Mouse (Mus musculus): ENCODE measurements at regions not wholly inside any gene's neighbourhood (a gene's known extent, or its start where the extent isn't known, plus 50 kb on each side); places are given as distances from the start of the nearest gene placed in this dataset.
A peak's percentile ranks its signal among the peaks of the same experiment; 100 is the strongest.

- TF ChIP-seq CTCF (IDR thresholded peaks at IDR 0.05; ENCODE audit: low read depth): no peak
- no peak overlapping the region for H3K4me3 ChIP-seq (ENCODE audit: low read depth, low read length)
- no peak overlapping the region for H3K4me2 ChIP-seq (replicated peaks; ENCODE audit: low read depth)
- WGBS: 71% methylated on average over 7 of the region's 7 CpGs
- no peak for ATAC-seq
- no peaks in the 10 kb centered on the region for H3K9me3 ChIP-seq (ENCODE audit: control insufficient read depth)
- H3K4me1 ChIP-seq (replicated peaks; ENCODE audit: control insufficient read depth, insufficient read depth, low read length): no peaks in the 10 kb centered on the region
- H3K9ac ChIP-seq (ENCODE audit: low read depth, low read length): no peak overlapping the region
- H3K27ac ChIP-seq (ENCODE audit: low read depth, low read length): no peak overlapping the region
- H3K27me3 ChIP-seq (replicated peaks; ENCODE audit: control insufficient read depth, insufficient read depth, low read length): no peaks in the 10 kb centered on the region
- H3K36me3 ChIP-seq (ENCODE audit: control insufficient read depth, insufficient read depth): no peaks in the 10 kb centered on the region
Measured at GRCm38 (mm10) chr10:124733103-124733502, 656.2 kb downstream of the Slc16a7 start.

- WGBS: 55% methylated on average over 2 of the region's 2 CpGs
- ATAC-seq: no peak
Measured at GRCm38 (mm10) chr10:124732342-124732741, 656.9 kb downstream of the Slc16a7 start.

GRCm38 (mm10) chr10:124731219-124731836 lies 657.9 kb downstream of the Slc16a7 start:
- TF ChIP-seq CTCF (IDR thresholded peaks at IDR 0.05; ENCODE audit: low read depth): no peak
- Histone ChIP-seq H3K36me3 (ENCODE audit: control insufficient read depth, insufficient read depth) (no peaks in the 10 kb centered on the region), H3K4me2 (replicated peaks; ENCODE audit: low read depth) (no peak overlapping the region), H3K9me3 (ENCODE audit: control insufficient read depth) (no peaks in the 10 kb centered on the region), H3K4me3 (ENCODE audit: low read depth, low read length) (no peak overlapping the region), H3K27me3 (replicated peaks; ENCODE audit: control insufficient read depth, insufficient read depth, low read length) (no peaks in the 10 kb centered on the region), H3K9ac (ENCODE audit: low read depth, low read length) (no peak overlapping the region), H3K4me1 (replicated peaks; ENCODE audit: control insufficient read depth, insufficient read depth, low read length) (no peaks in the 10 kb centered on the region), H3K27ac (ENCODE audit: low read depth, low read length) (no peak overlapping the region)
- no peak for ATAC-seq
- 49% methylated on average over 7 of the region's 7 CpGs for WGBS

More at GRCm38 (mm10) chr10:124732342-124732741, 656.9 kb downstream of the Slc16a7 start:
- TF ChIP-seq CTCF (IDR thresholded peaks at IDR 0.05; ENCODE audit: low read depth): no peak
- Histone ChIP-seq H3K27me3 (replicated peaks; ENCODE audit: control insufficient read depth, insufficient read depth, low read length) (no peaks in the 10 kb centered on the region), H3K9me3 (ENCODE audit: control insufficient read depth) (no peaks in the 10 kb centered on the region), H3K9ac (ENCODE audit: low read depth, low read length) (no peak overlapping the region), H3K4me1 (replicated peaks; ENCODE audit: control insufficient read depth, insufficient read depth, low read length) (no peaks in the 10 kb centered on the region), H3K4me3 (ENCODE audit: low read depth, low read length) (no peak overlapping the region), H3K27ac (ENCODE audit: low read depth, low read length) (no peak overlapping the region), H3K36me3 (ENCODE audit: control insufficient read depth, insufficient read depth) (no peaks in the 10 kb centered on the region), H3K4me2 (replicated peaks; ENCODE audit: low read depth) (no peak overlapping the region)

- no peak overlapping the region for H3K4me3 ChIP-seq (ENCODE audit: low read depth, low read length)
- H3K36me3 ChIP-seq (ENCODE audit: control insufficient read depth, insufficient read depth): no peaks in the 10 kb centered on the region
- no peaks in the 10 kb centered on the region for H3K27me3 ChIP-seq (replicated peaks; ENCODE audit: control insufficient read depth, insufficient read depth, low read length)
- no peak for ATAC-seq
- WGBS: 84% methylated on average over 3 of the region's 3 CpGs
- H3K4me2 ChIP-seq (replicated peaks; ENCODE audit: low read depth): no peak overlapping the region
- H3K4me1 ChIP-seq (replicated peaks; ENCODE audit: control insufficient read depth, insufficient read depth, low read length): no peaks in the 10 kb centered on the region
- no peak overlapping the region for H3K9ac ChIP-seq (ENCODE audit: low read depth, low read length)
- no peaks in the 10 kb centered on the region for H3K9me3 ChIP-seq (ENCODE audit: control insufficient read depth)
- no peak for TF ChIP-seq CTCF (IDR thresholded peaks at IDR 0.05; ENCODE audit: low read depth)
- no peak overlapping the region for H3K27ac ChIP-seq (ENCODE audit: low read depth, low read length)
Measured at GRCm38 (mm10) chr10:124712647-124713046, 676.6 kb downstream of the Slc16a7 start.

- H3K4me2 ChIP-seq (replicated peaks; ENCODE audit: low read depth): no peak overlapping the region
- no peak overlapping the region for H3K27ac ChIP-seq (ENCODE audit: low read depth, low read length)
- no peaks in the 10 kb centered on the region for H3K4me1 ChIP-seq (replicated peaks; ENCODE audit: control insufficient read depth, insufficient read depth, low read length)
Measured at GRCm38 (mm10) chr10:124710954-124711353, 678.3 kb downstream of the Slc16a7 start.

GRCm38 (mm10) chr10:124709832-124710231 lies 679.4 kb downstream of the Slc16a7 start:
- Histone ChIP-seq H3K27ac (ENCODE audit: low read depth, low read length) (no peak overlapping the region), H3K27me3 (replicated peaks; ENCODE audit: control insufficient read depth, insufficient read depth, low read length) (no peaks in the 10 kb centered on the region), H3K4me2 (replicated peaks; ENCODE audit: low read depth) (no peak overlapping the region), H3K9ac (ENCODE audit: low read depth, low read length) (no peak overlapping the region), H3K9me3 (ENCODE audit: control insufficient read depth) (no peaks in the 10 kb centered on the region), H3K4me3 (ENCODE audit: low read depth, low read length) (no peak overlapping the region), H3K36me3 (ENCODE audit: control insufficient read depth, insufficient read depth) (no peaks in the 10 kb centered on the region), H3K4me1 (replicated peaks; ENCODE audit: control insufficient read depth, insufficient read depth, low read length) (no peaks in the 10 kb centered on the region)
- no peak for TF ChIP-seq CTCF (IDR thresholded peaks at IDR 0.05; ENCODE audit: low read depth)
- WGBS: 82% methylated on average over 3 of the region's 3 CpGs
- ATAC-seq: no peak

More at GRCm38 (mm10) chr10:124710954-124711353, 678.3 kb downstream of the Slc16a7 start:
- no peaks in the 10 kb centered on the region for H3K27me3 ChIP-seq (replicated peaks; ENCODE audit: control insufficient read depth, insufficient read depth, low read length)
- no peaks in the 10 kb centered on the region for H3K9me3 ChIP-seq (ENCODE audit: control insufficient read depth)
- TF ChIP-seq CTCF (IDR thresholded peaks at IDR 0.05; ENCODE audit: low read depth): no peak
- 30% methylated on average over 3 of the region's 3 CpGs for WGBS
- H3K4me3 ChIP-seq (ENCODE audit: low read depth, low read length): no peak overlapping the region
- no peak overlapping the region for H3K9ac ChIP-seq (ENCODE audit: low read depth, low read length)
- ATAC-seq: peak; percentile 80
- H3K36me3 ChIP-seq (ENCODE audit: control insufficient read depth, insufficient read depth): no peaks in the 10 kb centered on the region

Measured in intestine, postnatal 0 days (tissue).